Mouse (Mus musculus) embryonic facial prominence, embryonic 10.5 days (tissue): ENCODE data around the gene Evi5. TPM values are rescaled to one million over a fixed set of nuclear protein-coding genes. Genes with fewer than 3 reads are reported as not detected.

Experiments used
- DNase-seq: peaks from one replicate; pipeline ENCODE4 v3.0.0-alpha.2; 2017; ENCODE audit warnings: low spot score
- H3K27ac ChIP-seq: fragments of 300-500 bp; sonication (generic); replicated peaks from 2 replicates; pipeline ENCODE4 v1.5.1; 2016; ENCODE audit warnings: mild to moderate bottlenecking
- H3K27me3 ChIP-seq: fragments of 300-500 bp; sonication (generic); replicated peaks from 2 replicates; pipeline ENCODE4 v1.6.1; 2016; ENCODE audit warnings: low read depth, mild to moderate bottlenecking; ENCODE audit not compliant: poor library complexity, severe bottlenecking
- H3K36me3 ChIP-seq: fragments of 300-500 bp; sonication (generic); replicated peaks from 2 replicates; pipeline ENCODE4 v1.6.1; 2016; ENCODE audit warnings: mild to moderate bottlenecking, moderate library complexity
- H3K4me1 ChIP-seq: fragments of 300-500 bp; sonication (generic); 2 replicates; pipeline ENCODE4 v1.6.1; 2016
- H3K4me3 ChIP-seq: fragments of 300-500 bp; sonication (generic); 2 replicates; pipeline ENCODE4 v1.5.1; 2016; ENCODE audit warnings: mild to moderate bottlenecking, moderate library complexity
- H3K9me3 ChIP-seq: fragments of 300-500 bp; sonication (generic); 2 replicates; pipeline ENCODE4 v1.6.1; 2016; ENCODE audit warnings: mild to moderate bottlenecking
- WGBS: fragments of 180-500 bp; shearing (Covaris S2); methylation state at CpG from one replicate; pipeline ENCODE4 v1.1.7; 2016; 5-methylcytosine and 5-hydroxymethylcytosine counted together
- polyA plus RNA-seq: library from polyadenylated mRNA; unstranded; fragments of >200 nt; fragmentation: Nextera tagmentation; extraction: Ambion mirVana; gene quantifications from 2 replicates; pipeline ENCODE4 v1.2.1, GENCODE M21; 2016

Evi5 gene
- polyA plus RNA-seq, 1 experiment from 2014 or later: 55.7 TPM

DNA sequence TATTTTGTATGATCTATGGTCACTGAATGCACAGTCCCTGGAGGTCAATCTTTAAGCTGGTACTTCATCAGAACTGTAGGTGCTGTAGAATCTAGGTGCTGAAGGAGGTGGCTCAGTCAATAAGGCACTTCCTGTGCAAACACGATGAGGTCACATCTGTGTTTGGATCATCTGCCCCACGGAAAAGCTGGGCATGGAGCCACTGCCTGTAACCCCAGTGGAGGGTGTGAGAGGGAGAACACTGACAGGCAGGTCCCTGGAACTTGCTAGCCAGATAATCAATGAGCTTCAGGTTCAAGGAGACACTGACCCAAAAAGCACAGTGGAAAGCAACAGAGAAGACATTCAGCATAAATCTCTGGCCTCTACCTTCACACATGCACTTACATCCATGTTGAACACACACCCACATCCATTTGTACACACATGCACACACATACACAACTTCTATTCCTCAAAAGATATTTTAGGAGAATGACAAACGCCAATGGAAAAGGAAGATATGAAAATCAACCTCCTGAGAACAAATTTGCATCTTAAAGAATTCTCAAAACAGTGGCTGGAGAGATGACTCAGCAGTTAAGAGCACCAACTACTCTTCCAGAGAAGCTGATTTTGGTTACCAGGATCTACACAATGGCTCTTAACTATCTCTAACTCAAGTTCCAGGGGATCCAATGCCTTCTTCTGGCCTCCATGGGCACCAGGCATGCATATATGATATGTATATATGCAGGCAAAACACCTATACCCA lies 35.8 kb downstream of the Evi5 start:
- 72% methylated on average over 3 of the region's 3 CpGs for WGBS
- DNase-seq: no peak
- H3K9me3 ChIP-seq: no peaks in the 10 kb centered on the region
- no peaks in the 10 kb centered on the region for H3K4me1 ChIP-seq
- peaks cover 29% of the 10 kb centered on the region for H3K36me3 ChIP-seq
- no peak overlapping the region for H3K27ac ChIP-seq
- H3K4me3 ChIP-seq: no peak overlapping the region
- no peaks in the 10 kb centered on the region for H3K27me3 ChIP-seq

DNA sequence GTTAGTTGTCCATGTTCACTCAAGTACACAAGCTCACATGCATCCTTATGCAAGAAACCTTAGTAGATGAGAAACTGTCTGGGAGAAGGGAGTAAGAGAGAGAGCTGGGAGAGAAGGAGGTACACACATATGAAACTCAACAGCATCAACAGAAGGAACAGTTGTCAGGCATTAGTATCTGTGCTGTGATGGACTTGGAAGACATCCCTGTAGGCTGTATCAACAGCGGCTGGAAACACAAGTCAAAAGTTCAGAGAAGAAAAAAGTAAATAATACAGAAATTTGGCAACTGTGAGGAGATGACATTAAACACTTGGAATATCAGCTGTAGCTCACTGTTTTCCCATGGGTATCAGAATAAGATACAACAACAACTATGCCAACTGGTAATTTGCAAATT lies 40.6 kb downstream of the Evi5 start:
- no peak overlapping the region for H3K27ac ChIP-seq
- WGBS: 86% methylated on average over 1 of the region's 1 CpGs
- peaks cover 7% of the 10 kb centered on the region; the same call in 1 of the 2 replicates for H3K9me3 ChIP-seq

DNA sequence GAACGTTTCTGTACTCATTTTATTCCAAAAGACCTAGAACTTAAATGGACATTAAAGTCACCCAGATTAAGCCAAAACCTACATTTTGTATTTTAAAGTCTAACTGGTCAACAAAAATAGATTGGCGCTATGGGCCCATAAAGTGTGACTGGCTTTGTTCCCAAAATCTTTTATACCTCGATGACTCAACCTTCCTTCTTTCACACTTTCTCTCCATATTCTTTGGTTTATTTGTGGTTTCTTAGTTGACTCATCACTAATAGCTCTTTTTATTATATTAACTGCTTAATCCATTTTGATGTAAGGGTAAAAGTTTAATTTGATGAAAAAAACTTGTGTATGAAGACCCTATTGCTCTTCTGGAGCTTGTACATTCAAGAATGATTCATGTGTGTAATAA lies 43.6 kb downstream of the Evi5 start:
- Histone ChIP-seq H3K4me1 (no peaks in the 10 kb centered on the region), H3K9me3 (peaks cover 7% of the 10 kb centered on the region; the same call in 1 of the 2 replicates), H3K4me3 (no peak overlapping the region), H3K36me3 (peaks cover 14% of the 10 kb centered on the region), H3K27ac (no peak overlapping the region), H3K27me3 (no peaks in the 10 kb centered on the region)
- no peak for DNase-seq
- 95% methylated on average over 3 of the region's 3 CpGs for WGBS

More for the DNA sequence above, 40.6 kb downstream of the Evi5 start:
- Histone ChIP-seq H3K4me1 (no peaks in the 10 kb centered on the region), H3K27me3 (no peaks in the 10 kb centered on the region), H3K4me3 (no peak overlapping the region), H3K36me3 (peaks cover 20% of the 10 kb centered on the region)
- no peak for DNase-seq

DNA sequence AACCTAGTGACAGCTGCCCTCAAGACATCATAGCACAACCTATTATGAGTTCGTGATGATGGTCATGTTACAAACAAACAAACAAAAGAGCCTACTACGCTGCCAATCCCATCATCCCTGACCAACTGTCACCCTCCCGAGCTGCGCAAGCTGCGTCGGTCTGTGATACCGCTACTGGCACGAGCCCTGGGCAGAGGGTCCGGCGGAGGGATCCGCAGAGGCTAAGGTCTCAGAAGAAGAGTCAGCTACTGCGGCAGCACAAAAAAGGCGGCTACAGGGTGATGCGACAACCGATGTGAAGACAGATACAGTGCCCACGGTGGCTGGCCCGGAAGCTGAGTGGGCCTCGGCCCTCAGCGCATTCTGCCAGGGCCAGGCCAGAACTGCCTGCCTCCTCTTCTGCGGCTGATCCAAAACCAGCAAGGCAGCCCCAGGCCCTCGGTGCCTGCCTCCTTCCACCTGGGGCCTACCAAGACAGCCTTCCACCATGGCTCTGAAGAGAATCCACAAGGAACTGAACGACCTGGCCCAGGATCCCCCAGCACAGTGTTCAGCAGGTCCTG lies 44.8 kb downstream of the Evi5 start, which contains the start of gene Ube2d2b:
Gene Ube2d2b, plus strand, starts transcription at position 102 of the 563 bp plus-strand sequence.
- peaks cover 7% of the 10 kb centered on the region; the same call in 1 of the 2 replicates for H3K9me3 ChIP-seq
- no peak within 1 kb of the TSS for H3K27ac ChIP-seq
- H3K36me3 ChIP-seq: peaks cover 14% of the 10 kb centered on the region
- H3K4me3 ChIP-seq: no peak within 1 kb of the TSS
- DNase-seq: no peak
- H3K4me1 ChIP-seq: no peaks in the 10 kb centered on the region
- 94% methylated on average over 22 of the region's 22 CpGs for WGBS
- H3K27me3 ChIP-seq: no peaks in the 10 kb centered on the region

DNA sequence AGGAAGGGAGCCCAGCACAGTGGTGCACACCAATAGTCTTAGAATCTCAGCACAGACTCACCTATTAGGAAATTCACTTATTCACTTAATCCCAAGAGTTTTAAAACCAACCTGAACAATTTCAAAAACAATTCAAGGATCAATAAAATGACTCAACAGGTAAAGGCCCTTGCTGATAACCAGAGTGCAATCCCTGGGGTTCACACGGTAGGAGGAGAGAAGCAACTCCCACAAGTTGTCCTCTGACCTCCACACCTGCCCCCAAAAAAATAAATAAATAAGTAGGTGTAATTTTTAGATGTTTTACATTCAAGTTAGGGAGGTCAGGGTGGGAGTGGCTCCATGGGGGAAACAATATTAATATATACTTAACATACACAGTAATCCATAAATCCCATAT lies 52.4 kb downstream of the Evi5 start:
- Histone ChIP-seq H3K4me3 (no peak overlapping the region), H3K36me3 (peaks cover 12% of the 10 kb centered on the region), H3K27me3 (no peaks in the 10 kb centered on the region), H3K9me3 (no peaks in the 10 kb centered on the region), H3K4me1 (no peaks in the 10 kb centered on the region), H3K27ac (no peak overlapping the region)
- WGBS: 89% methylated on average over 1 of the region's 1 CpGs
- no peak for DNase-seq

DNA sequence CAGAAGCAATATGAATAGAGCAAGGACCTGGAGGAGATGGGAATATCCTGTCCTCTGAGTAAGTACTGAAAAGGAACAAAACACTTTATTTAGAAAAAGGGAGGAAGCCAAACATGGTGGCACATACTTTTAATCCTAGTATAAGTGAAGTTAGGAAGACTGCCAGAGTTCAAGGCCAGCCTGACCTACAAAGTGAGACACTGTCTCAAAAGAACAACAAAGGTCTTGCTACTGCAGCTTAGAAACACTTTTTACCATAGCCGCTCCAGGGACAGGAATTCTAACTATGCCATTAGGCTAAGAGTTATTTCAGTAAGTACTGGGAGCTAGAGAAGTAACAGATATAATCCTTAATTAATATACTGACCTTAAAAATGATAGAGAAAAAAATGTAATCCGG lies 60.3 kb downstream of the Evi5 start:
- no peaks in the 10 kb centered on the region for H3K4me1 ChIP-seq
- H3K36me3 ChIP-seq: peaks cover 65% of the 10 kb centered on the region
- DNase-seq: no peak
- H3K4me3 ChIP-seq: no peak overlapping the region
- H3K27ac ChIP-seq: no peak overlapping the region
- no peaks in the 10 kb centered on the region for H3K27me3 ChIP-seq
- no peaks in the 10 kb centered on the region for H3K9me3 ChIP-seq
- WGBS: 89% methylated on average over 2 of the region's 2 CpGs

DNA sequence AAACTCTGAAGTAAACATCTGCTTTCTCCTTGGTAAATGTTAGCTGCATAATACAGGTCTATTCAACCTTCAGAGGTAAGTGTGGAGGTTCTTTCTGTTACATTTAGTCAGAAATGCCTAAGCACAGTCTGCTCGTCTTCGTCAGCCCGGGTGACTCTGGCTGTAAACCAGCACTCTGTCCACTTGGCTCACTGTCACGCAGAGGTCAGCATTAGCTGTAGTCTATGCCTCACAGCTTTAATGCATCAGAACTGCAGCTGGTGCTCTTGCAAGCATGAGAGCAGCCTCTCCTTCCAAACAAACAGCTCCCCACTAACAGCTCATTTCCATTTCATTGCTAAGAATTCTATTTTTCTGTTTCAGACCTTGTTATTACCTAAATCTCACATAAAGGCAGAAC lies 67.4 kb downstream of the Evi5 start:
- no peaks in the 10 kb centered on the region for H3K4me1 ChIP-seq
- no peaks in the 10 kb centered on the region for H3K9me3 ChIP-seq
- WGBS: 85% methylated on average over 4 of the region's 4 CpGs
- no peak overlapping the region for H3K4me3 ChIP-seq
- H3K27me3 ChIP-seq: no peaks in the 10 kb centered on the region
- peaks cover 25% of the 10 kb centered on the region for H3K36me3 ChIP-seq
- no peak for DNase-seq
- H3K27ac ChIP-seq: no peak overlapping the region

DNA sequence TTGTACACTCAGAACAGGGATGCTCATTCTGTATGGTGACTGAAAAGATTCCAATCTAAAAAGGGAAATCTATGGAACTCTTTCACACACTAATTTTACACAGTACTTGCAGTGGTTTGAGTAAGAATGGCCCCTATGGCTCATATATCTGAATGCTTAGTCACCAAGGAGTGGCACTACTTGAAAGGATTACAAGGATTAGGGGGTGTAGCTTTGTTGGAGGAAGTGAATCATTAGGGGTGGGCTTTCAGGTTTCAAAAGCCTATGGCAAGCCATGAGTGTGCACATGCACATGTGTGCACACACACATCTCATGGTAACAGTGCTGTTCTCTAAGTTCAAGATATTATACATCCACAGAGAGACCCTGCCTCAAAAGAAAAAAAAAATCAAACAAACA lies 72.3 kb downstream of the Evi5 start:
- no peak overlapping the region for H3K27ac ChIP-seq
- no peaks in the 10 kb centered on the region for H3K9me3 ChIP-seq
- no peaks in the 10 kb centered on the region for H3K4me1 ChIP-seq
- no peak for DNase-seq
- H3K4me3 ChIP-seq: no peak overlapping the region
- H3K36me3 ChIP-seq: peaks cover 13% of the 10 kb centered on the region
- H3K27me3 ChIP-seq: no peaks in the 10 kb centered on the region

DNA sequence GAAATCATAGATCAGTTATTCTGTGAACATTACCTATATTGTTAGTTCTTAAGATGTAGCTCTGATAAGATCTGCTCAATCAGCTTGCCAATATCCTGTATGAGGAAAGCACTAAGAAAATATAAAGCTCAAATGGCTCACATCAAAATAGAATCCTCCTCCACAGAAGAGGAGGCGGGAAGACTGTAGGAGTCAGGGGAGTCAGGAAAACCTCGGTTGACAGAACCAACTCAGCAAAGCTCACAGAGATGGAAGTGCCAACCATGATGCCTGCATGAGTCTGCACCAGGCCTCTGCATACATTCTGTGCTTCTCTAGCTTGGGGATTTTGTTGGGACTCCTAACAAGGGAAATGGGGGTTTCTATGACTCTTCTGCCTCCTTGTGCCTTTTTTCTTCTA lies 73.7 kb downstream of the Evi5 start:
- H3K9me3 ChIP-seq: no peaks in the 10 kb centered on the region
- H3K36me3 ChIP-seq: peaks cover 21% of the 10 kb centered on the region
- H3K27ac ChIP-seq: no peak overlapping the region
- H3K4me3 ChIP-seq: no peak overlapping the region
- no peak for DNase-seq
- no peaks in the 10 kb centered on the region for H3K4me1 ChIP-seq
- H3K27me3 ChIP-seq: no peaks in the 10 kb centered on the region
- 83% methylated on average over 2 of the region's 2 CpGs for WGBS

DNA sequence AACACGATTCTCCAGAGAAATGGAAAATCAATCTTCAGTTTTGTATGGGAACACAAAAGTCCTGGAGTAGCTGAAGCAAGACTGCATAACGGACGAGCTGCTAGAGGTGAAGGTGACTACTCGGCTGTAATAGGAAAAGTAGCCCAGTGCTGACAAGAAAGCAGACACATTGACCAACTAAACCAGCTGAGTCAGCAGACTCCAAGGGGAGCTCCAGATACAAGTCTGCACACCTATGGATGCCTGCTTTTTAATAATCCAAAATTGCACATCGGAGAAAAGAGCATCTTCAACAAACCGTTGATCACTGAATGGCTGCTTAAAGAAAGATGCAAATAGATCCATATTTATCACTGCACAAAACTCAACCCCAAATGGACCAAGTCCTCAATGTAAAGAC lies 76.6 kb downstream of the Evi5 start:
- Histone ChIP-seq H3K27me3 (no peaks in the 10 kb centered on the region), H3K4me3 (no peak overlapping the region), H3K27ac (no peak overlapping the region), H3K9me3 (no peaks in the 10 kb centered on the region), H3K36me3 (peaks cover 27% of the 10 kb centered on the region), H3K4me1 (no peaks in the 10 kb centered on the region)
- no peak for DNase-seq
- WGBS: 92% methylated on average over 6 of the region's 6 CpGs

DNA sequence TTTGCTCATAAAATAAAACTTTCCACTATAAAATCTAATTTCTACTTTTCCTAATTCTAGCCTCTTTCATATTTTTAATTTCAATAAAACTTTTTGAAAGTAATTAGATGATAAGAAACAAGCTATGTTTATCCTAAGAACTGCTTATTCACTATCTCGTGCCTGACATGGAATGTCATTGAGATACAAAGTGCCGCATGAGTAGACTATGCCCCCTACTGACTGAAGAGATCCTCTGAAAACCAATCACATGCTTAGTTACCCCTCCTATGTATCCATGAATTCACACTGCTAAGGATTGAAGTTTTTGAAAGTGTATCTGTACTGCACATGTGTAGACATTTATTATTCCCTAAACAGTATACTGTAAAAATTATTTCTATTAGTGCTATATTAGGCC lies 81.0 kb downstream of the Evi5 start:
- H3K27ac ChIP-seq: no peak overlapping the region
- no peak overlapping the region for H3K4me3 ChIP-seq
- WGBS: 62% methylated on average over 2 of the region's 2 CpGs
- no peaks in the 10 kb centered on the region for H3K27me3 ChIP-seq
- no peaks in the 10 kb centered on the region for H3K4me1 ChIP-seq
- no peaks in the 10 kb centered on the region for H3K9me3 ChIP-seq
- DNase-seq: no peak
- H3K36me3 ChIP-seq: peaks cover 21% of the 10 kb centered on the region

DNA sequence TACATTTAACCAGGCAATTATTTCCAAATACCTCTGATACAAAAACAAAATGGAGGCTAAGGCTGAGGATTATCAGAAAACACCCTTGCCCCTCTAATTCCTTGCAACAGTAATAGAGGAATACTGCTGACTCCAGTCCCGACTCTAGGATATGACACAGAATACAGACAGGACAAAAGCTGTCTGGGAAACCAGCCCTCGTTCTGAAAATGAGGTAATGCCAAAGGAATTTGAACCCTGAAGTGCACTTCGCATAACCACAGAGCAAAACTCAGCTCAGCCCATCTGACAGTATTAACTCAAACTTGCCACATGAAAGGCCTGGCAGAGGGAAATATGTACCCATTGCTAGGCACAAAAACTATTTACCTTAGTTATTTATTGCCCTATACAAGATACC lies 81.6 kb downstream of the Evi5 start:
- Histone ChIP-seq H3K4me3 (no peak overlapping the region), H3K27ac (no peak overlapping the region), H3K4me1 (no peaks in the 10 kb centered on the region), H3K27me3 (no peaks in the 10 kb centered on the region), H3K36me3 (peaks cover 14% of the 10 kb centered on the region), H3K9me3 (no peaks in the 10 kb centered on the region)
- WGBS: 59% methylated on average over 3 of the region's 3 CpGs
- no peak for DNase-seq

DNA sequence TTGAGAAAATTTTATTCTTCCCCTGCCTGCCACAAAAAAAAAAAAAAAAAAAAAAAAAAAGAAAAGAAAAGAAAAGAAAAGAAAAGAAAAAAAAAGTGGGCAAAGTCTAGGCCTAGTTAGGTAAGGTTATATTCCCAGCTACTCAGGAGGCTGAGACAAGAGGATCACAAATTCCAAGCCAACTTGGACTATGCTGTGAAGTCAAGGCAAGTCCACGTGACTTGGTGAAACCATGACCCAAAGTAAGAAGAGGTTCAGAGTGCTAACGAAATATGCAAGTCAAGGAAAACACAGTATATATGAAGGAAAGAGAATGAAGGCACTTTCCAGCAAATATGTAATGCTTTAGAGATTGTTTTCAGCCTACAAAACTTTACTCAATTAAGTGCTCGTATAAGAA lies 82.4 kb downstream of the Evi5 start:
- peaks cover 20% of the 10 kb centered on the region for H3K36me3 ChIP-seq
- no peaks in the 10 kb centered on the region for H3K4me1 ChIP-seq
- WGBS: 94% methylated on average over 3 of the region's 3 CpGs
- no peaks in the 10 kb centered on the region for H3K9me3 ChIP-seq
- H3K4me3 ChIP-seq: no peak overlapping the region
- DNase-seq: no peak
- H3K27ac ChIP-seq: no peak overlapping the region
- no peaks in the 10 kb centered on the region for H3K27me3 ChIP-seq
